Mouse (Mus musculus): ENCODE data around the gene AI467606. TPM values are rescaled to one million over a fixed set of nuclear protein-coding genes. Genes with fewer than 3 reads are reported as not detected.

Gene AI467606
- 81.1 TPM for polyA plus RNA-seq (2015; fragmentation: Illumina TruSeq; extraction: RNeasy Lipid Tissue Mini Kit (QIAGEN cat#74804); ENCODE audit: insufficient read depth, low replicate concordance)

DNA sequence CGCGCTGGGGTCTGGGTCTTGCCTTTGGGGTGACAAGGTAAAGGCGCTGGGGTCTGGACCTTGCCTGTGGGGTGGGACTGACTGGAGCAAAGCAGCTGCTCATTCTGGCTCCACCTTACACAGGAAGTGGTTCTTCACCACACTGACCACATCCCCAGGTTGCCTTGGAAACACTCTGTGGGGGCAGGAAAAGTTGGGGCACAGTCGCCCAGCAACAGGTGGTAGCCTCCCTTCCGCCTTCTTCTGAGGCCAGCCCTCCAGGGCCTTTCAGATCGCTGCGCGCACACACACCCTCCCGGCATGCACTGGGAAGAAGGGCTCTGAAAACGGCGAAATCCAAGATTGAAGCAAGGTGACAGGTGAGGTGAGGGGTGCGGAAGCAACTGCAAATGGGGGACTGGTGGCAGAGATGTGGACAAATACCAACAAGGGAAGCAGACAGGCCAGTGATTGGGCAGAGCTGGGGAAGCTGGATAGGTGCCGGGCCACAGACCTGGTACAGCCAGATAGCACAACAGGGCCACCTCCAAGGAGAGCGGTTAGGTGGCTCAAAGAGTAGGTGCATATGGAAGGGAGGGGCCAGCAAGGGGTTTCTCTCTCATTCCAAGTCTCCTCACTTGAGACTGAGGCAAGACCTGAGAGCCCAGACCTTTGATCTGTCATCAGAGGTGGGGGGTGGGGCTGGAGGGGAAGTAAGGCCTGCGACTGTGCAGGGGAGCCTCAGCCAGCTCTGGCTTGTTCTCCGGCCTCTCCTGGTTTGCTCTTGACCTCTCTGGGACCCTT is at the start of gene AI467606:
Gene AI467606 (plus strand): TSS at position 246 of the 783 bp plus-strand sequence.

DNA sequence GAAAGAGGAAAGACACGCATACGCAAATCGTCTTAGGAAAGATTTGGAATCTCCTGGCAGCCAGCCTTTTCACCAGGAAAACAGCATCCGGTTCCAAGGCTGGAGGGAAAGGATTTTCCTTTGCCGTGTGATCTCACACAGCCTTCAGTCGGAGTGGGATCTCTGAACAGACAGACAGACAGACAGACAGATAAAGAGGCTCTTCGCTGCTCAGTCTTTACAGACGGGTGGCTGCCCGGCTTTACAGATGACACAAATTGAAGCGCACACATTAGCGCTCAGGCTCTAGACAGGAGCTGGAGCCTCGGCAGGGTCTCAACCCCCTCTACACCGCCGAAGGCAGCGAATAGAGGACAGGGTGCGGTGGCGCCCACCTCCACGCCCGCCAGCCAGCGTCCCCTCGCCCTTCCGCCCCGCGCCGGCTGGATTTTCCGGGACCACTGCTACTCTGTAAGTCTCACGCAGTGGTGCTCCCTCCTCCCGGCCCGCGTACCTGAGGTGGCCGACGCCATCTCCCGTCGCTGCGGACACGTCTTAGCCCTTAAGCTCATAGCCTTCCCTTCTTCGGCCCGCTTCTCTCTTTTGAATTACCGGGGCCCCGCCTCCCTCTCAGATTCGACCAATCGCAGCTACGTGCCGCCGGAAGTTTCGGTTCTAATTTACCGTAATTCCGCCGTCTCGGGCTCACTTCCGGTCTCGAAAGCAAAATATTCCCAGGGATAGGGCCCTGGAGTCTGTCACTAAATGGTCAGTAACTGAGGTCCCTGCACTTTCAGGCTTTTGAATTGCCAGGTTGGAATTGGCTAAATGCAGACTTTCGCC is 49.1 kb upstream of the AI467606 start, which contains the start of gene Kif22:
Gene Kif22 (minus strand): TSS at position 621 of the 822 bp plus-strand sequence.

DNA sequence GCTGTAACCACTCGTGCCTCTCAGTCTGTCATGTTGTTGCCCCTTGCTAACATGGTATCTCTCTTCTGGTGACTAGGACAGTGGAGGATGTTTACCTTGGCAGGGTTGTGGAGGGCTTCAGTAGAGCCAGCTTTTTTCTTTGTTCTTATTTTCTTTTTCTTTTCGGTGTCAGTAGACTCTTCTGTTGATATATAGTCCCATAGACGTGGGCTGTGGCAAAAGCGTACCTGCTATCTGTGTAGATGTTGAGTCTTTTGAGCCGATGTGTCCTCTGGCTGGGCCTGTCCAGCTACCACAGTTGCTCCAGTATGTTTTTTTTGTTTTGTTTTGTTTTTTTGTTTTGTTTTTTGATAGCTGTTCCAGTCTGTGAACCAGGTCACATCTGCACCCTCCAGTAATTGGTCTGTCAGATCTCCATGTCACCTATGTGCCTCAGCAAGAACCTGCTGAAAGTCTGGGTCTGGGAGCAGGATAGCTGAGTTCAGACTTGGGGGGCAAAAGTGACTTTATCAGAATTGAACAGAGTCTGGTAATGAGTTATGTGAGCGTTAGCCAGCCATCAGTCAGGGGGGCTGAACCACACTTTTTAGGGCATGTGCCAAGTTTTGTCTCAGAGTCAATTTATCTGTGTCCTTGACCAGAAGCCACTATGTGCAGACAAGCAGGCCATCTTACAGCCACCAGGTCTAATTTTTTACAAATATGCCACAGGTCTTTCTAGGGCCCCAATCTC is 3.7 kb upstream of the AI467606 start, which contains the start of gene Zg16:
Gene Zg16 (minus strand): TSS at position 51 of the 733 bp plus-strand sequence.

DNA sequence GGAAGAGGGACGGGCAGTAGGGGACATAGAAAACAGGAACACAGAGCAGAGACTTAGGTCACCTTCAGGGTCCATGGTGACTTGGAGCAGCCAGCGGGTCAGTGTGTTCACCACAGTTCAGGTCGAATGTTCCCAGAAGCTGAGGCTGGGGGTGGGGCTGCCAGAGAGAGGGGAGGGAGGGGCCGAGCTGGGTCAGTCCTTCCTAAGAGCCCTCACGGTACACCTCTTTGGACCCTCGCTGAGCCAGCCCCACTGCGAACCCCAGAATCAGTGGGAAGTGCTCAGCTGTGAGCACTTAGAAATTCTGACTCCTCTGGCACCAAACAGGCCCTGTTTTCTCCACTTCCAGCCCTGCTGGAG is 30.7 kb downstream of the AI467606 start, which contains the start of gene Qprt:
Gene Qprt (minus strand): TSS at position 316 of the 360 bp plus-strand sequence.

DNA sequence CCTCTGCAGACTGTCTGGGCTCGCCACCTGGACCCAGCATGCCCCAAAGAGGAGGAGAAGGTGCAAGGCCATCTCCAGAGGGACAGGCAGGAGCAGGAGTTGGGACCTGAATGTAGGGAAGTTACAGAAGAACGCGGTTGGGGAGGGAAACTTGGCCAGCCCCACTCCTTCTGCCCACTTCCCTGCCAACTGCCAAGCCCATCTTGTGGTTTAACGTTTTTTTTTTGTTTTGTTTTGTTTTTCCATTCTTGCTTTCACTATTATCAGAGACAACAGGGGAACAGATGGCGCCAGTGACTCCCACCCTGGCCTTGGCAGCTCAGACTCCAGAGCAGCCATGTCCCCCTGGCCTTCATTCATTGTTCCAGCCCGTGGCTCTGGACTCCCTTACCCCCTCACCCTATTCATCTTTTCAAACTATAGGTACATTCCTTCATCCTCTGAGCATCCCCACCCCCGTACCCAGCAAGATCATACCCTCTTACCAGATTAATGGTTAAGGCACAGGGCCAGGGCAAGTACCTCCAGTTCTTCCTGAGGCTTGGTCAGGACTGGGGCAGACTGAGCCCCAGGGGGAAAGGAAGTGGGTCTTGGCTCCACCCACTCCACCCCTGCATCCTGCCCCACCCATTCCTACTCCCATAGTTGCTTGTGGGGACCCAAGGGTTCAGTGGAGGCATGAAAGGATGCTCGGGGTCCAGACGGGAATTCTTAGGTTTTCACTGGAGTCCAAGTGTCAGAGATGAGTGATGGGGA is 46.3 kb downstream of the AI467606 start, which contains the start of gene Spn:
Gene Spn (minus strand): TSS at position 562 of the 756 bp plus-strand sequence.

Other genes with a start within 250 kb of the AI467606 start
- not detected for gene Doc2a, start 243.9 kb upstream of the AI467606 start, polyA plus RNA-seq (2015; fragmentation: Illumina TruSeq; extraction: RNeasy Lipid Tissue Mini Kit (QIAGEN cat#74804); ENCODE audit: insufficient read depth, low replicate concordance)
- 41.1 TPM for gene Hirip3, start 229.4 kb upstream of the AI467606 start, polyA plus RNA-seq (2015; fragmentation: Illumina TruSeq; extraction: RNeasy Lipid Tissue Mini Kit (QIAGEN cat#74804); ENCODE audit: insufficient read depth, low replicate concordance)
- gene Ino80e, start 229.0 kb upstream of the AI467606 start, polyA plus RNA-seq (2015; fragmentation: Illumina TruSeq; extraction: RNeasy Lipid Tissue Mini Kit (QIAGEN cat#74804); ENCODE audit: insufficient read depth, low replicate concordance) = 30.1 TPM
- 37.0 TPM for gene Taok2, start 206.7 kb upstream of the AI467606 start, polyA plus RNA-seq (2015; fragmentation: Illumina TruSeq; extraction: RNeasy Lipid Tissue Mini Kit (QIAGEN cat#74804); ENCODE audit: insufficient read depth, low replicate concordance)
- gene Tmem219, start 168.4 kb upstream of the AI467606 start, polyA plus RNA-seq (2015; fragmentation: Illumina TruSeq; extraction: RNeasy Lipid Tissue Mini Kit (QIAGEN cat#74804); ENCODE audit: insufficient read depth, low replicate concordance) = 47.9 TPM
- gene Kctd13, start 162.5 kb upstream of the AI467606 start, polyA plus RNA-seq (2015; fragmentation: Illumina TruSeq; extraction: RNeasy Lipid Tissue Mini Kit (QIAGEN cat#74804); ENCODE audit: insufficient read depth, low replicate concordance) = 13.7 TPM
- not detected for gene Asphd1, start 141.8 kb upstream of the AI467606 start, polyA plus RNA-seq (2015; fragmentation: Illumina TruSeq; extraction: RNeasy Lipid Tissue Mini Kit (QIAGEN cat#74804); ENCODE audit: insufficient read depth, low replicate concordance)
- 2.6 TPM for gene Sez6l2, start 140.8 kb upstream of the AI467606 start, polyA plus RNA-seq (2015; fragmentation: Illumina TruSeq; extraction: RNeasy Lipid Tissue Mini Kit (QIAGEN cat#74804); ENCODE audit: insufficient read depth, low replicate concordance)
- gene Cdipt, start 115.4 kb upstream of the AI467606 start, polyA plus RNA-seq (2015; fragmentation: Illumina TruSeq; extraction: RNeasy Lipid Tissue Mini Kit (QIAGEN cat#74804); ENCODE audit: insufficient read depth, low replicate concordance) = 56.1 TPM
- 2.5 TPM for gene Cdiptos, start 115.3 kb upstream of the AI467606 start, polyA plus RNA-seq (2015; fragmentation: Illumina TruSeq; extraction: RNeasy Lipid Tissue Mini Kit (QIAGEN cat#74804); ENCODE audit: insufficient read depth, low replicate concordance)
- gene Mvp, start 76.7 kb upstream of the AI467606 start, polyA plus RNA-seq (2015; fragmentation: Illumina TruSeq; extraction: RNeasy Lipid Tissue Mini Kit (QIAGEN cat#74804); ENCODE audit: insufficient read depth, low replicate concordance) = 13.5 TPM
- not detected for gene Pagr1b, start 74.9 kb upstream of the AI467606 start, polyA plus RNA-seq (2015; fragmentation: Illumina TruSeq; extraction: RNeasy Lipid Tissue Mini Kit (QIAGEN cat#74804); ENCODE audit: insufficient read depth, low replicate concordance)
- gene Pagr1a, start 74.0 kb upstream of the AI467606 start, polyA plus RNA-seq (2015; fragmentation: Illumina TruSeq; extraction: RNeasy Lipid Tissue Mini Kit (QIAGEN cat#74804); ENCODE audit: insufficient read depth, low replicate concordance) = 13.5 TPM
- 20.9 TPM for gene Gm42742, start 70.3 kb upstream of the AI467606 start, polyA plus RNA-seq (2015; fragmentation: Illumina TruSeq; extraction: RNeasy Lipid Tissue Mini Kit (QIAGEN cat#74804); ENCODE audit: insufficient read depth, low replicate concordance)
- 3.2 TPM for gene Prrt2, start 70.1 kb upstream of the AI467606 start, polyA plus RNA-seq (2015; fragmentation: Illumina TruSeq; extraction: RNeasy Lipid Tissue Mini Kit (QIAGEN cat#74804); ENCODE audit: insufficient read depth, low replicate concordance)
- gene Maz, start 64.3 kb upstream of the AI467606 start, polyA plus RNA-seq (2015; fragmentation: Illumina TruSeq; extraction: RNeasy Lipid Tissue Mini Kit (QIAGEN cat#74804); ENCODE audit: insufficient read depth, low replicate concordance) = 111 TPM
- gene Kif22, start 48.9 kb upstream of the AI467606 start, polyA plus RNA-seq (2015; fragmentation: Illumina TruSeq; extraction: RNeasy Lipid Tissue Mini Kit (QIAGEN cat#74804); ENCODE audit: insufficient read depth, low replicate concordance) = 10.6 TPM
- 6.7 TPM for gene Zg16, start 4.0 kb upstream of the AI467606 start, polyA plus RNA-seq (2015; fragmentation: Illumina TruSeq; extraction: RNeasy Lipid Tissue Mini Kit (QIAGEN cat#74804); ENCODE audit: insufficient read depth, low replicate concordance)
- 4.2 TPM for gene Qprt, start 30.9 kb downstream of the AI467606 start, polyA plus RNA-seq (2015; fragmentation: Illumina TruSeq; extraction: RNeasy Lipid Tissue Mini Kit (QIAGEN cat#74804); ENCODE audit: insufficient read depth, low replicate concordance)
- gene Spn, start 46.5 kb downstream of the AI467606 start, polyA plus RNA-seq (2015; fragmentation: Illumina TruSeq; extraction: RNeasy Lipid Tissue Mini Kit (QIAGEN cat#74804); ENCODE audit: insufficient read depth, low replicate concordance) = 77.1 TPM
- gene Cd2bp2, start 104.7 kb downstream of the AI467606 start, polyA plus RNA-seq (2015; fragmentation: Illumina TruSeq; extraction: RNeasy Lipid Tissue Mini Kit (QIAGEN cat#74804); ENCODE audit: insufficient read depth, low replicate concordance) = 83.7 TPM
- 37.1 TPM for gene Tbc1d10b, start 117.1 kb downstream of the AI467606 start, polyA plus RNA-seq (2015; fragmentation: Illumina TruSeq; extraction: RNeasy Lipid Tissue Mini Kit (QIAGEN cat#74804); ENCODE audit: insufficient read depth, low replicate concordance)
- 5.7 TPM for gene Mylpf, start 117.5 kb downstream of the AI467606 start, polyA plus RNA-seq (2015; fragmentation: Illumina TruSeq; extraction: RNeasy Lipid Tissue Mini Kit (QIAGEN cat#74804); ENCODE audit: insufficient read depth, low replicate concordance)
- 9.4 TPM for gene Zfp553, start 141.7 kb downstream of the AI467606 start, polyA plus RNA-seq (2015; fragmentation: Illumina TruSeq; extraction: RNeasy Lipid Tissue Mini Kit (QIAGEN cat#74804); ENCODE audit: insufficient read depth, low replicate concordance)
- gene Sept1, start 141.8 kb downstream of the AI467606 start, polyA plus RNA-seq (2015; fragmentation: Illumina TruSeq; extraction: RNeasy Lipid Tissue Mini Kit (QIAGEN cat#74804); ENCODE audit: insufficient read depth, low replicate concordance) = 234 TPM
- gene Zfp771, start 152.9 kb downstream of the AI467606 start, polyA plus RNA-seq (2015; fragmentation: Illumina TruSeq; extraction: RNeasy Lipid Tissue Mini Kit (QIAGEN cat#74804); ENCODE audit: insufficient read depth, low replicate concordance) = 6.0 TPM
- 8.7 TPM for gene Dctpp1, start 169.3 kb downstream of the AI467606 start, polyA plus RNA-seq (2015; fragmentation: Illumina TruSeq; extraction: RNeasy Lipid Tissue Mini Kit (QIAGEN cat#74804); ENCODE audit: insufficient read depth, low replicate concordance)
- gene Sephs2, start 182.7 kb downstream of the AI467606 start, polyA plus RNA-seq (2015; fragmentation: Illumina TruSeq; extraction: RNeasy Lipid Tissue Mini Kit (QIAGEN cat#74804); ENCODE audit: insufficient read depth, low replicate concordance) = 26.2 TPM
- 108 TPM for gene Itgal, start 204.9 kb downstream of the AI467606 start, polyA plus RNA-seq (2015; fragmentation: Illumina TruSeq; extraction: RNeasy Lipid Tissue Mini Kit (QIAGEN cat#74804); ENCODE audit: insufficient read depth, low replicate concordance)

Data from spleen, adult 10 weeks (tissue).